Mouse (Mus musculus): ENCODE data around the gene Trmt44.

The Trmt44 gene

DNA sequence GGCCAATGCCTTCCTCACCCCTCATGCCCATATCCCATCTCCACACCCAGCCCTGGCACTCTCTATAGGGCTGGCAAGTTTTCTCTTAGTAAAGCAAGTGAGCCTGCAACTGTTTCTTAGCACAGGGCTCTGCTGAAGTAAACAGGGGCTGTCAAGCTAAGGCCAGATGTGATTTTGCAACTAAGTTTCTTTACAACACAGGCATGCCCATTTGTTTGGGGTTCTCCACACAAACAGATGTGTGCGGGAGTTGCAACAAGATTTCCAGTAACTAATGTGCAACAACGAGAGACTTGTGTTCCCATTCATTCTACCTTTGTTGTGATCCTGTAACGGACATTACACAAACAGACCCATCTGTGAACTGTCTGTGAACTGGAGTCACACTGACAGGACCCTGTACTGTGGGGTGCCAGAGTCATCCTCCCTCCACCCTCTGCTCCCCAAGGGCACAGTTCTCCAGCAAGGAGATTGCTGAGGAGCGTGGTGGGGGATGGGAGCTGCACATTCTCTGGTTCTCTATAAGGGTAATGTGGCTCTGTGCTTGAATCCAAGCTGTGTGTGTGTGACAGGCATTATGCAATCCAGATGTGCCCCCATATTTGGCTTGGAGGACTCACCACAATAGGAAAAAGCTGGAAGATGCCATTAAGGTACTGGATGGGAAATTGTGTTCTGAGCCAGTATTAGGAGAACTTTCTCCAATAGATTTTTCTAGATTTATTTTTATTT, 33.6 kb downstream of the Trmt44 start:
- DNase-seq (ENCODE audit: low read depth, low spot score): no peak

DNA sequence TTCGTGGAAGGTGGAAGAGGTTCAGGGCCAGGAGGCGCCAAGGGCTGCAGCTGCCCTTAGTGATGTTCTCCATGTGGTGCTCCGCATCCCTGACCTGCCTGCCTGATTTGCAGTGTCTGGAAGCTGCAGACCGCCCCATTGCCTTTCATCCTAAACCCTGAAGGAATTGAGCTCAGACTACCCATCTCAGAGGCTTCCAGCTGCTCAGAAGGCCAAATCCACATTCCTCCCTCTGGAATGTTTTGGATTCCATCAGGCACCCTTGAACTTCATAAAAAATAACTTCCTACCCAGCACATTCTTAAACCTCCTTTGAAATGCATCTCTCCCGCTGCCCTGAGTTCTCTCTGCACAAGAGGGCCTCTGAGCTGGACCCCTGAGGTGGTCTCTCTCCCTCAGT, 34.3 kb downstream of the Trmt44 start:
- no peak for DNase-seq (ENCODE audit: low read depth, low spot score)

DNA sequence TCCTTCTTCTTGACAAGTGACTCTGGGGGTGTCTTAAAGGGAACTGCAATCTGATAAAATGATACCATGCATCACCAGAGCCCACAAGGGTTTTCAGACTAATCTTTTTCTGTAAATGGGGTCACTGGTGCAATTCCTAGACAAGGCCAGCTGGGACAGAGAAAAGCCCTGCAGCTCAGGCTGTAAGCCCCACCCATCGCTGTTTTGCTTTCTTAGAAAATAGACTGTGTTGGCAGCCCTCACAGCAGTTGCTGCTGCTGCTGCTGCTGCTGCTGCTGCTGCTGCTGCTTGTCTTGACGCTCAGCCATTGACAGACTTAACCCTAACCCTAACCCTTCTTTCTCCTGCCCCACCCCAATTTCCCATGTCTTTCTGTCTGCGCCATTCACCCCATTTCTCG, 35.3 kb downstream of the Trmt44 start:
- no peak for DNase-seq (ENCODE audit: low read depth, low spot score)

- no peak for DNase-seq (ENCODE audit: low read depth, low spot score)
These were observed 36.8 kb downstream of the Trmt44 start for GRCm38 (mm10) chr5:35538022-35538421.

- no peak for DNase-seq (ENCODE audit: low read depth, low spot score)
These were observed 37.4 kb downstream of the Trmt44 start for GRCm38 (mm10) chr5:35537474-35537873.

GRCm38 (mm10) chr5:35536271-35536670, 38.6 kb downstream of the Trmt44 start:
- no peak for DNase-seq (ENCODE audit: low read depth, low spot score)

GRCm38 (mm10) chr5:35531586-35531985, 43.3 kb downstream of the Trmt44 start:
- no peak for DNase-seq (ENCODE audit: low read depth, low spot score)

- no peak for DNase-seq (ENCODE audit: low read depth, low spot score)
These were observed 44.4 kb downstream of the Trmt44 start for GRCm38 (mm10) chr5:35530442-35530841.

GRCm38 (mm10) chr5:35525469-35526123, 49.3 kb downstream of the Trmt44 start, which contains the start of gene Cpz:
Gene Cpz, minus strand, starts transcription at chr5:35525698.
- peak; percentile 76 for DNase-seq (ENCODE audit: low read depth, low spot score)

DNA sequence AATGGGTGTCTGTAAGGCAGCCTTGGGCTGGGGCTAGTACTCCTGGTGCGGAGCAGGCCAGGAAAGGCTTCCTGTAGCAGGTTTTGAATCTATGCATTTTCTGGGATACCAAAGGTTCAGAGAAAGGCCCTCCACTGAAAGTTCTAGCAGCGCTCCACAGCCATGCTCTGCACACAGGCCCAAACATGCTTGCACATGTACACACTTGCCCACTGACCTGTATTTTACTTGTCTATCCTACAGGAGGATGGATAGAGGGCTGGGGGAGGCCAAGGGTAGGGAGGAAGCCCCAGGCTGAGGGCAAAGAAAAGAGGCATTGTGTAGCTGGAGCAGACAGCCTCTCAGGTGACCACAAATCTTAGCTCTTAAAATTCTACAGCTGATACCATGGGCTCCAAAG, 50.5 kb downstream of the Trmt44 start:
- no peak for DNase-seq (ENCODE audit: low read depth, low spot score)

GRCm38 (mm10) chr5:35523735-35524134, 51.1 kb downstream of the Trmt44 start:
- no peak for DNase-seq (ENCODE audit: low read depth, low spot score)

GRCm38 (mm10) chr5:35516781-35517180, 58.1 kb downstream of the Trmt44 start:
- no peak for DNase-seq (ENCODE audit: low read depth, low spot score)

DNA sequence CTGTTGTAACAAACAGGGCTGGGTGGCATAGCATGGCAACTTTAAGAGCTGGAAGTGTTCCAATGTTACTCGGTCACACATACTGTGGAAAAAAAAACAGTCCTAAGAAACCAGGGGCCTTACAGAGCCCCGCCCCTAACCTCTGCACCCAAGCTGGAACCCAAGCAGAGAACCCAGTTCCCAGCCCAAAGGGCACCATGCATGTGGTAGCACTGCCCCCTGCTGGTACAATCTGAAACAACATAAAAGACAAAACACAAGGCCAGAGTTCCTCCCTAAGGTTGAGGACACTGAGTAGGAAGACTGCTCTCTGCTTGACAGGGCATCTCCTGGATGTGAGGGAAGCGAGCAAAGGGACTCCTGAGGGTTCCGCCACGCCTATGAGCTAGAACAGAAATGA, 64.3 kb downstream of the Trmt44 start:
- DNase-seq (ENCODE audit: low read depth, low spot score): peak; percentile 47

Data from WW6 (cell line).